Mouse (Mus musculus) MEL (cell line): ENCODE results near the gene Ptpru. TPM values are rescaled to one million over a fixed set of nuclear protein-coding genes. Genes with fewer than 3 reads are reported as not detected.

Experiments used
- DNase-seq: peaks from one replicate; pipeline ENCODE4 v3.0.0; 2011; ENCODE audit warnings: low read depth, low spot score
- H3K27ac ChIP-seq: 2 replicates; pipeline ENCODE4 v1.5.1; 2012; ENCODE audit warnings: low read depth, mild to moderate bottlenecking, control low read depth, low read length, moderate library complexity; ENCODE audit not compliant: control insufficient read depth
- H3K27me3 ChIP-seq, 2 experiments: fragments of 150-350 bp in 1 of 2; sonication (generic) in 1 of 2; 2 replicates each; pipeline ENCODE4 v1.6.1; 2012; ENCODE audit warnings: low read length in 2 of 2, mild to moderate bottlenecking in 2 of 2, improper control_type of control experiment in 1 of 2, moderate library complexity in 1 of 2; ENCODE audit not compliant: insufficient read depth in 2 of 2, control insufficient read depth in 1 of 2
- H3K36me3 ChIP-seq, 2 experiments: 2 replicates each; pipeline ENCODE4 v1.6.1; 2012 to 2014; ENCODE audit warnings: low read length in 2 of 2, improper control_type of control experiment in 1 of 2, inconsistent platforms in 1 of 2, mild to moderate bottlenecking in 1 of 2; ENCODE audit not compliant: insufficient read depth in 2 of 2, control insufficient read depth in 1 of 2
- H3K4me1 ChIP-seq, 2 experiments: fragments of 150-350 bp in 1 of 2; sonication (generic) in 1 of 2; 2 replicates each; pipeline ENCODE4 v1.6.1; 2012; ENCODE audit warnings: low read length in 2 of 2, improper control_type of control experiment in 1 of 2, mild to moderate bottlenecking in 1 of 2; ENCODE audit not compliant: insufficient read depth in 2 of 2, control insufficient read depth in 1 of 2
- H3K4me3 ChIP-seq, 2 experiments: fragments of 150-350 bp in 1 of 2; sonication (generic) in 1 of 2; 2 replicates each; pipeline ENCODE4 v1.5.1; 2012; ENCODE audit warnings: low read depth in 2 of 2, low read length in 2 of 2, mild to moderate bottlenecking in 2 of 2, moderate library complexity in 2 of 2, control low read depth in 1 of 2, improper control_type of control experiment in 1 of 2; ENCODE audit not compliant: control insufficient read depth in 1 of 2, insufficient read depth in 1 of 2
- H3K79me2 ChIP-seq: 2 replicates; pipeline ENCODE4 v1.6.1; 2012; ENCODE audit warnings: mild to moderate bottlenecking, low read length, moderate library complexity; ENCODE audit not compliant: control insufficient read depth, poor library complexity, insufficient read depth
- H3K9ac ChIP-seq: 2 replicates; pipeline ENCODE4 v1.6.1; 2012; ENCODE audit warnings: low read depth, mild to moderate bottlenecking, control low read depth, low read length, moderate library complexity; ENCODE audit not compliant: control insufficient read depth, poor library complexity, severe bottlenecking
- H3K9me3 ChIP-seq: fragments of 150-350 bp; sonication (generic); replicated peaks from 2 replicates; pipeline ENCODE4 v1.6.1; 2012; ENCODE audit warnings: mild to moderate bottlenecking, low read length, improper control_type of control experiment, moderate library complexity; ENCODE audit not compliant: insufficient read depth
- BHLHE40 ChIP-seq: IDR thresholded peaks from 2 replicates; pipeline ENCODE4 v1.6.1; 2012; ENCODE audit warnings: low read depth, mild to moderate bottlenecking, inconsistent platforms, low read length, improper control_type of control experiment, borderline replicate concordance
- CHD2 ChIP-seq: IDR thresholded peaks from 2 replicates; pipeline ENCODE4 v1.6.1; 2011; ENCODE audit warnings: low read length, improper control_type of control experiment
- E2F4 ChIP-seq: IDR thresholded peaks from 2 replicates; pipeline ENCODE4 v1.6.1; 2011; ENCODE audit warnings: low read depth, low read length, improper control_type of control experiment, borderline replicate concordance
- GABPA ChIP-seq: IDR thresholded peaks from 2 replicates; pipeline ENCODE4 v1.6.1; 2012; ENCODE audit warnings: low read depth, mild to moderate bottlenecking, inconsistent platforms, low read length, improper control_type of control experiment, moderate library complexity
- GATA1 ChIP-seq: IDR thresholded peaks from 2 replicates; pipeline ENCODE4 v1.6.1; 2011; ENCODE audit warnings: low read depth, low read length, improper control_type of control experiment
- HCFC1 ChIP-seq: IDR thresholded peaks from 2 replicates; pipeline ENCODE4 v1.6.1; 2012; ENCODE audit warnings: low read depth, mild to moderate bottlenecking, inconsistent platforms, low read length, improper control_type of control experiment, moderate library complexity
- JUND ChIP-seq: IDR thresholded peaks from 2 replicates; pipeline ENCODE4 v1.6.1; 2011; ENCODE audit warnings: low read depth, mild to moderate bottlenecking, improper control_type of control experiment, low read length
- MAX ChIP-seq: IDR thresholded peaks from 2 replicates; pipeline ENCODE4 v1.6.1; 2011; ENCODE audit warnings: low read length, improper control_type of control experiment
- MAZ ChIP-seq: IDR thresholded peaks from 2 replicates; pipeline ENCODE4 v1.6.1; 2012; ENCODE audit warnings: low read depth, mild to moderate bottlenecking, inconsistent platforms, low read length, improper control_type of control experiment
- MEF2A ChIP-seq: IDR thresholded peaks from 2 replicates; pipeline ENCODE4 v1.6.1; 2014; ENCODE audit warnings: low read depth, mild to moderate bottlenecking, inconsistent platforms, low read length, improper control_type of control experiment; ENCODE audit not compliant: poor library complexity, insufficient replicate concordance, severe bottlenecking; ENCODE audit errors: extremely low read depth
- MXI1 ChIP-seq: IDR thresholded peaks from 2 replicates; pipeline ENCODE4 v1.6.1; 2011; ENCODE audit warnings: mild to moderate bottlenecking, low read depth, low read length, improper control_type of control experiment
- MYB ChIP-seq: IDR thresholded peaks from 2 replicates; pipeline ENCODE4 v1.6.1; 2011; ENCODE audit warnings: mild to moderate bottlenecking, low read depth, low read length, improper control_type of control experiment
- NRF1 ChIP-seq: IDR thresholded peaks from 2 replicates; pipeline ENCODE4 v1.6.1; 2014; ENCODE audit warnings: low read depth, mild to moderate bottlenecking, inconsistent platforms, low read length, improper control_type of control experiment, moderate library complexity; ENCODE audit not compliant: poor library complexity, insufficient read depth, severe bottlenecking
- TAL1 ChIP-seq: IDR thresholded peaks from 2 replicates; pipeline ENCODE4 v1.6.1; 2012; ENCODE audit warnings: mild to moderate bottlenecking, inconsistent platforms, low read length, moderate library complexity, mixed read lengths
- TCF12 ChIP-seq: IDR thresholded peaks from 2 replicates; pipeline ENCODE4 v1.6.1; 2014; ENCODE audit warnings: low read depth, mild to moderate bottlenecking, inconsistent platforms, low read length, improper control_type of control experiment, moderate library complexity
- UBTF ChIP-seq: IDR thresholded peaks from 2 replicates; pipeline ENCODE4 v1.6.1; 2012; ENCODE audit warnings: low read depth, mild to moderate bottlenecking, inconsistent platforms, low read length, improper control_type of control experiment, moderate library complexity, borderline replicate concordance; ENCODE audit not compliant: insufficient read depth
- USF2 ChIP-seq, 2 experiments: IDR thresholded peaks; 2 replicates each; pipeline ENCODE4 v1.6.1; 2011 to 2012; ENCODE audit warnings: improper control_type of control experiment in 2 of 2, low read length in 2 of 2, borderline replicate concordance in 1 of 2, inconsistent platforms in 1 of 2, low read depth in 1 of 2, mild to moderate bottlenecking in 1 of 2; ENCODE audit not compliant: insufficient read depth in 1 of 2
- ZC3H11A ChIP-seq: IDR thresholded peaks from 2 replicates; pipeline ENCODE4 v1.6.1; 2012; ENCODE audit warnings: low read depth, mild to moderate bottlenecking, inconsistent platforms, low read length, improper control_type of control experiment
- ZNF384 ChIP-seq: IDR thresholded peaks from 2 replicates; pipeline ENCODE4 v1.6.1; 2012; ENCODE audit warnings: low read depth, mild to moderate bottlenecking, inconsistent platforms, low read length, improper control_type of control experiment
- polyA plus RNA-seq, 2 experiments: library from polyadenylated mRNA; stranded (reverse) in 1 of 2; unstranded in 1 of 2; fragments of >175 nt in 1 of 2; fragments of >200 nt in 1 of 2; gene quantifications; 2 replicates each; pipeline versions ENCODE4 v1.2.1 to v1.2.4; 2012; ENCODE audit warnings: low replicate concordance in 2 of 2, low read depth in 1 of 2; ENCODE audit not compliant: insufficient read length in 2 of 2, insufficient read depth in 1 of 2, missing spikeins in 1 of 2
- total RNA-seq: library from RNA; depleted of rRNA; stranded (reverse); fragments of 300-350 nt; gene quantifications from 2 replicates; pipeline ENCODE4 v1.2.3, GENCODE M21; 2012

The Ptpru gene
- total and polyA plus RNA-seq, 3 experiments: 3.4 to 6.8 TPM; not detected in 1

DNA sequence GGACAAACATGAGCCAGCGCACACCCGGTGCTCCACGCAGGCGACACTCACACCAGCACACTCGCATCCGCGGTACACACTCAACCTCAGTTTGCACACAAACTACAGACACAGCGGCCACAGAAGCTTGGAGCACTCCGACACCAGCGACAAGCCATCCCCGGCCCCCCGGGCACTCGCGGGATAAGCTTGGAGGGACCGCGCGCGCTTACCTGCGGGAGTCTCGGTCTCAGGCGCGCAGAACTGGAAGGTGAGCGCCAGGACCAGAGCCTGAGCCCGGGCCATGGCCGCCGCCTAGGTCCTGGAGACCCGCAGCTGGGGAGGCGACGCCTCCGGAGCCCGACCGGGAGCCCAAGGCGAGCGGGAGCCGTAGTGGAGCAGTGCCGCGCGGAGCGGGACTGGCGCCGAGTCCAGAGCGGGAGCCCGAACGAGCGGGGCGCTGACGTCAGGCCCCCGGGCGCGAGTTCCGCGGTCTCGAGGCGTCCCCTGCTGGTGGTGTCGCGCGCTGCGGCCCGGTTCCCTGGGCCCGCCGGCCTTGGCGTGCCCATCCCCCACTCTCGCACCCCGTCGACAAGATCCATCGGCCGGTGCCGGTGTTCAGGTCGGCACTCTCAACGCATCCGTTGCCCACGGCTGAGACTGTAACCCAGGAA, at the start of gene Ptpru (continued):
- TF ChIP-seq MEF2A (no peak), ZNF384 (no peak), USF2 (IDR thresholded peaks at IDR 0.05; ENCODE audit: borderline replicate concordance in 1 of 2, insufficient read depth in 1 of 2, low read depth in 1 of 2, low read length in 2 of 2) (no peak)

- H3K9ac ChIP-seq: no peak overlapping the region
- H3K9me3 ChIP-seq: no peaks in the 10 kb centered on the region
- no peak overlapping the region for H3K27ac ChIP-seq
- H3K4me1 ChIP-seq: peaks cover 0 to 6% of the 10 kb centered on the region in 2 experiments; a peak in 2 of 4 replicates
- peaks cover 68% of the 10 kb centered on the region for H3K79me2 ChIP-seq
- peaks cover 2 to 38% of the 10 kb centered on the region in 2 experiments; a peak in 2 of 4 replicates for H3K36me3 ChIP-seq
- DNase-seq: no peak
- H3K27me3 ChIP-seq: no peaks in the 10 kb centered on the region
- no peak overlapping the region for H3K4me3 ChIP-seq
- no peak for TF ChIP-seq GABPA
Observed at GRCm38 (mm10) chr4:131885376-131885775, 47.3 kb upstream of the Ptpru start.

GRCm38 (mm10) chr4:131883571-131883970, 45.5 kb upstream of the Ptpru start:
- H3K36me3 ChIP-seq: peaks cover 5 to 31% of the 10 kb centered on the region in 2 experiments; a peak in 3 of 4 replicates
- H3K9me3 ChIP-seq: no peaks in the 10 kb centered on the region
- H3K27ac ChIP-seq: no peak overlapping the region
- no peaks in the 10 kb centered on the region for H3K27me3 ChIP-seq
- TF ChIP-seq E2F4 (no peak), MAX (no peak), HCFC1 (no peak), NRF1 (no peak), TCF12 (no peak)
- no peak overlapping the region for H3K4me3 ChIP-seq
- DNase-seq: no peak
- H3K9ac ChIP-seq: no peak overlapping the region
- peaks cover 80% of the 10 kb centered on the region for H3K79me2 ChIP-seq
- H3K4me1 ChIP-seq: peaks cover 0 to 6% of the 10 kb centered on the region in 2 experiments; a peak in 2 of 4 replicates

DNA sequence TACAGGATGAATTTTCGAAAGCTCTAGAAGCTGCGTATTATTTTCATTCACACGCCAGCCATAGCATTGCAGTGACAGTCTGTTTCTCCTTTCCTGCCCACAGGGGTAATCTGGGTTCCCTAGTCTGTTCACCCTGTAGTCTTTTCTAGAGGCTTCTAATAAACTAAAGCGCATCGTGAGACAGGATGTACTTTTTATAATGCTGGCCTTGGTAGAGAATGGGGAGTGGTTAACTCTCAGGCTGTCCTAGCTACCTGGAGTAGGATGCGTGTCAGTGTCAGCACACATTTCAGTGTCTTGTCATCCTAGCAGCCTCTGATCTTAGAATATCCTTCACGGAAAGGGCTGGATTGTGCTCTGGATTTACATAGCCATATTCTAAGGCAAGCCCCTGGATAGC, 43.2 kb upstream of the Ptpru start:
- no peak overlapping the region for H3K9ac ChIP-seq
- H3K27ac ChIP-seq: no peak overlapping the region
- peaks cover 8 to 10% of the 10 kb centered on the region in 2 experiments for H3K4me1 ChIP-seq
- H3K9me3 ChIP-seq: no peaks in the 10 kb centered on the region
- H3K79me2 ChIP-seq: peaks cover 89% of the 10 kb centered on the region
- no peak overlapping the region for H3K4me3 ChIP-seq
- H3K36me3 ChIP-seq: peaks cover 13 to 19% of the 10 kb centered on the region in 2 experiments
- TF ChIP-seq GATA1 (no peak), MXI1 (no peak), MAZ (no peak), E2F4 (no peak), TAL1 (no peak), ZC3H11A (no peak), CHD2 (no peak), BHLHE40 (no peak), UBTF (no peak), MEF2A (no peak), MYB (no peak), JUND (no peak), NRF1 (no peak)
- DNase-seq: no peak
- H3K27me3 ChIP-seq: no peaks in the 10 kb centered on the region
